Mouse (Mus musculus): ENCODE results near the gene Hmg20b. TPM values are rescaled to one million over a fixed set of nuclear protein-coding genes. Genes with fewer than 3 reads are reported as not detected.

Gene Hmg20b
- total and polyA plus RNA-seq, 3 experiments, result 54.9 to 58.1 (median 55.6) TPM

DNA sequence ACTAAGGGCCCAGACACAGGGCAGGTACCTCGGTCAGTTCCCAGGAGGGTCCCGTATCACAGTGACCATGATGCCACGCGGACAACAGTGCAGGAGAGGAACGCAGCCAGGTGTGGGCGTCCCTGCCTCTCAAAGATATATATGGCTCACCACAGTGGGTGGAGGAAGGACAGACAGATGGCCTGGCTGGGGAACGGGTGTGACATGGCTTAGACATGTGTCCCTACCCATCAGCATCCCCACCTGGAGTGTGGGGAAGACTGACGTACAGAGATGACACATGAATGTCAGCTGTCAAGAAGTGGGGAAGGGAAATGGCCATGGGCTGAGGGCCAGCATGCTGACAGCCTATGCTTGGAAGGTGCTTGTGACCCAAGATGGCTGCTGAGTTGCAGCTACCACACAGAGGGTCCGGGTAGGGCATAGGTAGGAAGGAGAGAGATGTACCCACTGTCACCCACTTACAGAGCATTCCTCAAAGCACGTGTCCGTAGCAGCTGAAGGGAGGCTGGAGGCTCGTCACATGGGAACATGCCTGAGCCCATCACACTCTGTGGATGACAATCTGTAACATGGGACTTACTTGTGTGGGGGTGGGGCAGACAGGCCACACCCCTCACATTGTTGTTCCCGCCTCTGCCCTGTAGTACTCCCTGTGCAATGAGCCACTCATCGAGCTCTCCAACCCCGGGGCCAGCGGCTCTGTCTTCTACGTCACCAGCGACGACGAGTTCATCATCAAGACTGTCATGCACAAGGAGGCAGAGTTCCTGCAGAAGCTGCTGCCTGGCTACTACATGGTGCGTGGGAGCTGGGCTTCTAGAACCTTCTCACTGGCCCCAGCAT, 43.2 kb downstream of the Hmg20b start:
- H3K79me2 ChIP-seq (replicated peaks; ENCODE audit: control insufficient read depth, insufficient read depth, low read length), result peaks cover 2% of the 10 kb centered on the region
- H3K36me3 ChIP-seq (ENCODE audit: control insufficient read depth, insufficient read depth, low read length), result no peaks in the 10 kb centered on the region
- 90% methylated on average over 21 of the region's 21 CpGs for WGBS
- TF ChIP-seq EP300 (IDR thresholded peaks at IDR 0.05; ENCODE audit: insufficient read depth, low read depth, low read length) (no peak), POLR2A (IDR thresholded peaks at IDR 0.05; ENCODE audit: insufficient read depth, low read depth, low read length) (no peak), CTCF (IDR thresholded peaks at IDR 0.05) (no peak)
- no peaks in the 10 kb centered on the region for H3K27me3 ChIP-seq (ENCODE audit: control insufficient read depth, insufficient read depth, low read length)
- H3K9ac ChIP-seq (ENCODE audit: low read depth, low read length), result no peak overlapping the region
- no peak overlapping the region for H3K27ac ChIP-seq
- H3K4me1 ChIP-seq (ENCODE audit: control insufficient read depth, insufficient read depth, low read length), result peaks cover 20% of the 10 kb centered on the region
- intact Hi-C loops (cut with DNase I), result no loop called here
- no peak for DNase-seq
- H3K4me3 ChIP-seq, result no peak overlapping the region

DNA sequence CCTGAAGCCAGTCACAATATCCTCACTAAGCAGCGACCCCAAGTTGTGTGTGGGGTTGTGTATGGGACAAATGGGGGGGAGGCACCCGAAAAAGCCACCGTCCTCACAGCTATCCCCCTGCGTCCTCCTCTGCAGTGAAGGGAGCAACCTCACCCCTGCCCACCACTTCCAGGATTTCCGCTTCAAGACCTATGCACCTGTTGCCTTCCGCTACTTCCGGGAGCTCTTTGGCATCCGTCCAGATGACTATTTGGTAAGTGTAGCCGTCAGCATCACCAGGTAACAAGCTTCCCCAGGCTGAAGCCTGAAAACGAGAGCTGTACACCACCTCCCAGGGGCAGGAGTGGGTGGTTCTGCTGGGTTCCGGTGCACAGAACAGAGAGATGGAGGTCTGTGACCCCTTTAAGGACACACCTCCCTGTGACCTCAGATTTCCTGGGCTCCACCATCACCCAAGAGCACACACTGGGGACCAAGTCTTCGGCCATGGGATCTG, 44.1 kb downstream of the Hmg20b start:
- H3K4me3 ChIP-seq, result no peak overlapping the region
- H3K79me2 ChIP-seq (replicated peaks; ENCODE audit: control insufficient read depth, insufficient read depth, low read length), result peaks cover 2% of the 10 kb centered on the region
- H3K36me3 ChIP-seq (ENCODE audit: control insufficient read depth, insufficient read depth, low read length), result no peaks in the 10 kb centered on the region
- H3K27me3 ChIP-seq (ENCODE audit: control insufficient read depth, insufficient read depth, low read length), result no peaks in the 10 kb centered on the region
- no peak overlapping the region for H3K9ac ChIP-seq (ENCODE audit: low read depth, low read length)
- WGBS, result 85% methylated on average over 12 of the region's 12 CpGs
- no peak overlapping the region for H3K27ac ChIP-seq
- intact Hi-C loops (cut with DNase I), result no loop called here
- TF ChIP-seq POLR2A (IDR thresholded peaks at IDR 0.05; ENCODE audit: insufficient read depth, low read depth, low read length) (no peak), EP300 (IDR thresholded peaks at IDR 0.05; ENCODE audit: insufficient read depth, low read depth, low read length) (no peak), CTCF (IDR thresholded peaks at IDR 0.05) (no peak)
- DNase-seq, result no peak
- peaks cover 23% of the 10 kb centered on the region for H3K4me1 ChIP-seq (ENCODE audit: control insufficient read depth, insufficient read depth, low read length)

DNA sequence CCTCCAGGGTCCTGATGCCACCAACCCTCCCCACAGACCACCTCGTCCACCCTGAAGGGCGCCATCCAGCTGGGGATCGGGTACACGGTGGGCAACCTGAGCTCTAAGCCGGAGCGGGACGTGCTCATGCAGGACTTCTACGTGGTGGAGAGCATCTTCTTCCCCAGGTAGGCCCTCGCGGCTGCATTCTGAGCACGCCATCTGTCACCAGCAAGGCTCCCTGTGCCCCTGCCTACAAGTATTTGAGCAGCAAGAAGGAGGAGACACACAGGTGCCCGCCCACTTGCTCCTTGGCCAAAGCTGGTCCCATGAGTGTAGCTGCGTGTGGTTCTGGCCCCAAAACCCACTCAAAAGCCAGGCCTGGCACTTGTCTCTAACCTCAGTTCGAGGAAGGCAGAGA, 44.6 kb downstream of the Hmg20b start:
- peaks cover 24% of the 10 kb centered on the region for H3K4me1 ChIP-seq (ENCODE audit: control insufficient read depth, insufficient read depth, low read length)
- no peak overlapping the region for H3K9ac ChIP-seq (ENCODE audit: low read depth, low read length)
- no peak for DNase-seq
- intact Hi-C loops (cut with DNase I), result loop anchor here (1.0 kb wide), 1 partner anchor 16 kb away; no protein-coding TSS in a partner anchor
- no peaks in the 10 kb centered on the region for H3K36me3 ChIP-seq (ENCODE audit: control insufficient read depth, insufficient read depth, low read length)
- WGBS, result 92% methylated on average over 14 of the region's 14 CpGs
- TF ChIP-seq EP300 (IDR thresholded peaks at IDR 0.05; ENCODE audit: insufficient read depth, low read depth, low read length) (no peak), CTCF (IDR thresholded peaks at IDR 0.05) (no peak), POLR2A (IDR thresholded peaks at IDR 0.05; ENCODE audit: insufficient read depth, low read depth, low read length) (no peak)
- no peak overlapping the region for H3K4me3 ChIP-seq
- peaks cover 3% of the 10 kb centered on the region for H3K79me2 ChIP-seq (replicated peaks; ENCODE audit: control insufficient read depth, insufficient read depth, low read length)
- H3K27me3 ChIP-seq (ENCODE audit: control insufficient read depth, insufficient read depth, low read length), result no peaks in the 10 kb centered on the region
- no peak overlapping the region for H3K27ac ChIP-seq

DNA sequence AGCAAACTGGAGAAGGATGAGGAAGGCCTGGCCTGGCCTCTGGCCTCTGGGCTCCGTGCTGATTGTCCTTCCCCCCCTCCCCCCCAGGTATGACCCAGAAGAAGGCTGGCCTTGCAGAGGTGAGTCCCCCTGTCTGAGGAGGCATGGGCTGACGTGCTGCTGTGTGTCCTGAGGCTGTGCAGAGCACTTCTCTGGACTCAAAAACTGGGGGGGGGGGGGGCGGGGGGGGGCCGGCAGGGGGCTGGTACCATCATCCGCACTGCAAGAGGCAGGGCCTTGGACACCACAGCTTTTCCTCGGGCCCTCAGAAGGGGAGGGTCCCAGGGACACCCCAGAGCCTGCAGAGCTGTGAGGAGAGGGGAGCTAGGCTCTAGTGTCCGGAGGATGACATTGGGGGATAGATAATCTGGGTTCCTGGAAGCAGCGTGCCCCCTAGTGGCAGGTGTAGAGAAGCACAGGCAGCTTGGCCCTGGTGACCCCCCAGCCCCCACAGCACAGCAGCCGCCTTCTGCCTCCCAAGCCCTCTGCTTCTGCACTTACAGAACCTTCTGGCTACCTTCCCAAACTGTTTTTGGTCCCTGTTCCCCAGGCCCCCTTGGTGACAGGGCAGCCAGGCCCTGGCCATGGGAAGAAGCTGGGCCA, 45.6 kb downstream of the Hmg20b start:
- intact Hi-C loops (cut with DNase I), result loop anchor here (1.0 kb wide), 1 partner anchor 15 kb away; no protein-coding TSS in a partner anchor

DNA sequence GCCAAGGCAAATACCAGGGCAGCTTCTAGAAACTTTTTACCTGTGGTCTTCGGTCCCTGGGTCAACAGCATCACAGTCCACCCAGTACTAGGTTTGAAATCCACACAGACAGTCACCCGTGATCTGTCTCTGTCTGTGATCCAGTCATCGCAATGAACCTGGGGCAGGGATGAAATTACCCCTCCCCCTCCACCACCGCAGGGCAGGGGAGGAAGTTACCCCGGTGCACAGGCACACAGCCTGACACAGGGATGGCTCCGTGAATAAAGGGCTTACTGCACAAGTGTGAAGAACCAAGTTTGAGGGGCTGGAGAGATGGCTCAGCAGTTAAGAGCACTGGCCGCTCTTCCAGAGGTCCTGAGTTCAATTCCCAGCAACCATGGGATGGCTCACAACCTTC, 46.5 kb downstream of the Hmg20b start:
- H3K36me3 ChIP-seq (ENCODE audit: control insufficient read depth, insufficient read depth, low read length), result no peaks in the 10 kb centered on the region
- no peak overlapping the region for H3K4me3 ChIP-seq
- WGBS, result 60% methylated on average over 7 of the region's 7 CpGs
- TF ChIP-seq EP300 (IDR thresholded peaks at IDR 0.05; ENCODE audit: insufficient read depth, low read depth, low read length) (no peak), CTCF (IDR thresholded peaks at IDR 0.05) (no peak), POLR2A (IDR thresholded peaks at IDR 0.05; ENCODE audit: insufficient read depth, low read depth, low read length) (no peak)
- peaks cover 5% of the 10 kb centered on the region for H3K79me2 ChIP-seq (replicated peaks; ENCODE audit: control insufficient read depth, insufficient read depth, low read length)
- H3K4me1 ChIP-seq (ENCODE audit: control insufficient read depth, insufficient read depth, low read length), result peaks cover 42% of the 10 kb centered on the region
- no peak for DNase-seq
- H3K27ac ChIP-seq, result peak overlapping the region; percentile 60
- no peaks in the 10 kb centered on the region for H3K27me3 ChIP-seq (ENCODE audit: control insufficient read depth, insufficient read depth, low read length)
- intact Hi-C loops (cut with DNase I), result no loop called here
- H3K9ac ChIP-seq (ENCODE audit: low read depth, low read length), result no peak overlapping the region

More for the DNA sequence above, 45.6 kb downstream of the Hmg20b start:
- Histone ChIP-seq H3K4me3 (no peak overlapping the region), H3K79me2 (replicated peaks; ENCODE audit: control insufficient read depth, insufficient read depth, low read length) (peaks cover 5% of the 10 kb centered on the region), H3K36me3 (ENCODE audit: control insufficient read depth, insufficient read depth, low read length) (no peaks in the 10 kb centered on the region), H3K4me1 (ENCODE audit: control insufficient read depth, insufficient read depth, low read length) (peaks cover 33% of the 10 kb centered on the region), H3K27ac (no peak overlapping the region), H3K9ac (ENCODE audit: low read depth, low read length) (no peak overlapping the region), H3K27me3 (ENCODE audit: control insufficient read depth, insufficient read depth, low read length) (no peaks in the 10 kb centered on the region)
- 19% methylated on average over 9 of the region's 9 CpGs for WGBS
- peak in 1 of 2 experiments; percentile 70 for DNase-seq
- TF ChIP-seq EP300 (IDR thresholded peaks at IDR 0.05; ENCODE audit: insufficient read depth, low read depth, low read length) (peak; percentile 78; the same call in 1 of the 2 replicates), CTCF (IDR thresholded peaks at IDR 0.05) (peak; percentile 89), POLR2A (IDR thresholded peaks at IDR 0.05; ENCODE audit: insufficient read depth, low read depth, low read length) (no peak)

All from heart, adult 2 months (tissue).